8 mouse cellular contexts compared by ENCODE assay signal in genomic region chr13:104287366-104288225, GRCm38 (mm10). TPM values are rescaled to one million over a fixed set of nuclear protein-coding genes. Genes with fewer than 3 reads are reported as not detected.
A peak's percentile ranks its signal among the peaks of the same experiment; 100 is the strongest.
DNase-seq lines count a peak whose midpoint lies in the region; ATAC-seq lines count a peak whose summit lies in the region.

Adamts6 (plus strand) TSS chr13:104287835.

- DNase-seq in urinary bladder, postnatal 25 days (ENCODE audit: low spot score): peak; percentile 13
- no peak for DNase-seq in urinary bladder, postnatal 10 days (ENCODE audit: low spot score)
- DNase-seq in c-Kit-positive CD71-negative TER-119-negative erythroid progenitor cells, embryonic 14.5 days (ENCODE audit: low read depth): peak; percentile 20
- DNase-seq in kidney, postnatal 14 days: peak; percentile 17
- peak; percentile 45 for DNase-seq in thymus, postnatal 25 days
- no peak for DNase-seq in frontal cortex, postnatal 25 days (ENCODE audit: low spot score in 2 of 2)

- H3K9me3 ChIP-seq in heart, embryonic 14.5 days (ENCODE audit: control insufficient read depth, low read length): no peaks in the 10 kb centered on the region
- H3K9me3 ChIP-seq in midbrain, embryonic 12.5 days: no peaks in the 10 kb centered on the region

- H3K9ac ChIP-seq in heart, embryonic 14.5 days (ENCODE audit: low read length): peak within 1 kb of the TSS; percentile 86
- peak within 1 kb of the TSS; percentile 53 for H3K9ac ChIP-seq in midbrain, embryonic 12.5 days (replicated peaks)

- H3K4me1 ChIP-seq in heart, embryonic 14.5 days (ENCODE audit: control insufficient read depth in 2 of 2, insufficient read depth in 2 of 2, low read length in 2 of 2): peaks cover 0 to 6% of the 10 kb centered on the region in 2 experiments; a peak in 1 of 4 replicates
- H3K4me1 ChIP-seq in midbrain, embryonic 12.5 days: peaks cover 16% of the 10 kb centered on the region

- H3K4me3 ChIP-seq in heart, embryonic 14.5 days (ENCODE audit: control insufficient read depth in 1 of 2, insufficient read depth in 1 of 2, low read depth in 1 of 2, low read length in 2 of 2): peak within 1 kb of the TSS; percentile 50 to 68
- H3K4me3 ChIP-seq in midbrain, embryonic 12.5 days: peak within 1 kb of the TSS; percentile 47

- no peaks in the 10 kb centered on the region for H3K27me3 ChIP-seq in heart, embryonic 14.5 days (ENCODE audit: control insufficient read depth, insufficient read depth, low read length)
- no peaks in the 10 kb centered on the region for H3K27me3 ChIP-seq in midbrain, embryonic 12.5 days

- no peaks in the 10 kb centered on the region for H3K36me3 ChIP-seq in heart, embryonic 14.5 days (ENCODE audit: control insufficient read depth, insufficient read depth, low read length)
- no peaks in the 10 kb centered on the region for H3K36me3 ChIP-seq in midbrain, embryonic 12.5 days

- ATAC-seq in heart, embryonic 14.5 days (ENCODE audit: insufficient number of reproducible peaks, insufficient read depth, low FRiP score, low read depth): no peak
- no peak for ATAC-seq in midbrain, embryonic 12.5 days (ENCODE audit: low FRiP score, low read depth)

- H3K4me2 ChIP-seq in heart, embryonic 14.5 days (ENCODE audit: low read length): peak within 1 kb of the TSS; percentile 79
- H3K4me2 ChIP-seq in midbrain, embryonic 12.5 days (replicated peaks): peak within 1 kb of the TSS; percentile 65

- under 1% methylated on average over 23 of the region's 23 CpGs for WGBS in heart, embryonic 14.5 days
- WGBS in midbrain, embryonic 12.5 days: under 1% methylated on average over 23 of the region's 23 CpGs

- H3K27ac ChIP-seq in heart, embryonic 14.5 days (replicated peaks in 1 of 2; ENCODE audit: control insufficient read depth in 1 of 2, insufficient read depth in 1 of 2, low read depth in 2 of 2, low read length in 2 of 2): peak within 1 kb of the TSS; percentile 94 to 98
- peak within 1 kb of the TSS; percentile 71 for H3K27ac ChIP-seq in midbrain, embryonic 12.5 days (replicated peaks)

RNA-seq across cellular contexts. Expression of gene Adamts6, which starts in this region (rescaled TPM):
- polyA plus RNA-seq in heart, embryonic 14.5 days (2014; fragmentation: Nextera tagmentation; extraction: Ambion mirVana): 9.8 and 10.7 TPM in 2 replicates
- polyA plus RNA-seq in midbrain, embryonic 12.5 days (2016; fragmentation: Nextera tagmentation; extraction: Ambion mirVana): 2.9 and 4.6 TPM in 2 replicates

Comparison
In these comparisons a context has a peak if more than half of its experiments do, and no peak if none do; other contexts are left out.
1. DNase-seq: peak in urinary bladder, postnatal 25 days (single experiment), c-Kit-positive CD71-negative TER-119-negative erythroid progenitor cells, embryonic 14.5 days (single experiment), kidney, postnatal 14 days (single experiment) and thymus, postnatal 25 days (single experiment); none in urinary bladder, postnatal 10 days (single experiment) and frontal cortex, postnatal 25 days (0 of 2).